Mouse (Mus musculus) midbrain, embryonic 13.5 days (tissue): Measurements from ENCODE around the gene Tbkbp1. TPM values are rescaled to one million over a fixed set of nuclear protein-coding genes. Genes with fewer than 3 reads are reported as not detected.
"Not testable (repeated sequence)": the region's sequence is repeated elsewhere in the genome, so short reads cannot be mapped to it uniquely, and the experiment has no call there.

Source experiments
- ATAC-seq: fragments of 200-750 bp; cut with Nextera tagmentation; 2 replicates; pipeline ENCODE4 v1.8.0; 2017; ENCODE audit warnings: mild to moderate bottlenecking, moderate TSS enrichment, moderate library complexity
- H3K27ac ChIP-seq: fragments of 300-500 bp; sonication (generic); 2 replicates; pipeline ENCODE4 v1.5.1; 2015; ENCODE audit warnings: inconsistent platforms, mild to moderate bottlenecking, moderate library complexity
- H3K27me3 ChIP-seq: fragments of 300-500 bp; sonication (generic); 2 replicates; pipeline ENCODE4 v1.6.1; 2015; ENCODE audit warnings: mild to moderate bottlenecking, inconsistent platforms
- H3K36me3 ChIP-seq: fragments of 300-500 bp; sonication (generic); 2 replicates; pipeline ENCODE4 v1.6.1; 2015; ENCODE audit warnings: mild to moderate bottlenecking, inconsistent platforms
- H3K4me1 ChIP-seq: fragments of 300-500 bp; sonication (generic); replicated peaks from 2 replicates; pipeline ENCODE4 v1.6.1; 2015; ENCODE audit warnings: inconsistent platforms
- H3K4me2 ChIP-seq: fragments of 300-500 bp; sonication (generic); replicated peaks from 2 replicates; pipeline ENCODE4 v1.6.1; 2015; ENCODE audit warnings: moderate library complexity, mild to moderate bottlenecking, inconsistent platforms
- H3K4me3 ChIP-seq: fragments of 300-500 bp; sonication (generic); replicated peaks from 2 replicates; pipeline ENCODE4 v1.5.1; 2015; ENCODE audit warnings: mild to moderate bottlenecking, inconsistent platforms
- H3K9ac ChIP-seq: fragments of 300-500 bp; sonication (generic); replicated peaks from 2 replicates; pipeline ENCODE4 v1.6.1; 2015; ENCODE audit warnings: mild to moderate bottlenecking, inconsistent platforms
- H3K9me3 ChIP-seq: fragments of 300-500 bp; sonication (generic); 2 replicates; pipeline ENCODE4 v1.6.1; 2016; ENCODE audit warnings: mild to moderate bottlenecking, inconsistent platforms
- WGBS: fragments of 180-500 bp; shearing (Covaris S2); methylation state at CpG from one replicate; pipeline ENCODE4 v1.1.7; 2015; 5-methylcytosine and 5-hydroxymethylcytosine counted together
- polyA plus RNA-seq: library from polyadenylated mRNA; unstranded; fragments of >200 nt; fragmentation: Nextera tagmentation; extraction: Ambion mirVana; gene quantifications from 2 replicates; pipeline ENCODE4 v1.2.1, GENCODE M21; 2015

Gene Tbkbp1
- polyA plus RNA-seq, result 5.6 and 6.7 TPM in 2 replicates

- peak; percentile 40; the same call in 1 of the 2 replicates for ATAC-seq
- H3K27ac ChIP-seq, result peak within 1 kb of the TSS; percentile 97
- 0% methylated on average over 23 of the region's 64 CpGs for WGBS
- H3K4me1 ChIP-seq, result peaks cover 37% of the 10 kb centered on the region
- peak within 1 kb of the TSS; percentile 87 for H3K9ac ChIP-seq
- peaks cover 21% of the 10 kb centered on the region for H3K27me3 ChIP-seq
- peak within 1 kb of the TSS; percentile 83 for H3K4me2 ChIP-seq
- peak within 1 kb of the TSS; percentile 75 for H3K4me3 ChIP-seq
- peaks cover 24% of the 10 kb centered on the region for H3K36me3 ChIP-seq
- no peaks in the 10 kb centered on the region for H3K9me3 ChIP-seq
Observed at GRCm38 (mm10) chr11:97151343-97151801, at the start of gene Tbkbp1. Gene Tbkbp1, minus strand, starts transcription at chr11:97151495.

GRCm38 (mm10) chr11:97199519-97199918 is 48.2 kb upstream of the Tbkbp1 start:
- H3K4me2 ChIP-seq, result no peak overlapping the region
- whole genome bisulfite sequencing, result 86% methylated on average over 6 of the region's 6 CpGs
- no peak overlapping the region for H3K27ac ChIP-seq
- H3K4me3 ChIP-seq, result no peak overlapping the region
- no peaks in the 10 kb centered on the region for H3K36me3 ChIP-seq
- no peak for ATAC-seq
- no peaks in the 10 kb centered on the region for H3K27me3 ChIP-seq
- no peaks in the 10 kb centered on the region for H3K9me3 ChIP-seq
- no peaks in the 10 kb centered on the region for H3K4me1 ChIP-seq
- no peak overlapping the region for H3K9ac ChIP-seq

GRCm38 (mm10) chr11:97198601-97199000 is 47.3 kb upstream of the Tbkbp1 start:
- Histone ChIP-seq H3K27me3 (no peaks in the 10 kb centered on the region), H3K27ac (no peak overlapping the region), H3K4me1 (no peaks in the 10 kb centered on the region), H3K9me3 (no peaks in the 10 kb centered on the region), H3K9ac (no peak overlapping the region), H3K4me3 (no peak overlapping the region), H3K4me2 (no peak overlapping the region), H3K36me3 (no peaks in the 10 kb centered on the region)
- WGBS, result 18% methylated on average over 5 of the region's 5 CpGs
- ATAC-seq, result no peak

GRCm38 (mm10) chr11:97197021-97197420 is 45.7 kb upstream of the Tbkbp1 start:
- Histone ChIP-seq H3K9me3 (no peaks in the 10 kb centered on the region), H3K9ac (no peak overlapping the region), H3K4me2 (no peak overlapping the region), H3K4me1 (no peaks in the 10 kb centered on the region), H3K27me3 (no peaks in the 10 kb centered on the region), H3K27ac (no peak overlapping the region), H3K36me3 (no peaks in the 10 kb centered on the region), H3K4me3 (no peak overlapping the region)
- ATAC-seq, result no peak
- WGBS, result 81% methylated on average over 8 of the region's 8 CpGs

- WGBS, result 63% methylated on average over 12 of the region's 12 CpGs
- no peaks in the 10 kb centered on the region for H3K9me3 ChIP-seq
- ATAC-seq, result no peak
- H3K4me2 ChIP-seq, result no peak overlapping the region
- no peaks in the 10 kb centered on the region for H3K27me3 ChIP-seq
- no peak overlapping the region for H3K9ac ChIP-seq
- H3K36me3 ChIP-seq, result no peaks in the 10 kb centered on the region
- H3K4me1 ChIP-seq, result no peaks in the 10 kb centered on the region
- H3K27ac ChIP-seq, result no peak overlapping the region
- no peak overlapping the region for H3K4me3 ChIP-seq
Observed at GRCm38 (mm10) chr11:97196541-97196940, 45.2 kb upstream of the Tbkbp1 start.

- H3K27ac ChIP-seq, result no peak overlapping the region
- peaks cover 12% of the 10 kb centered on the region for H3K4me1 ChIP-seq
- no peak overlapping the region for H3K9ac ChIP-seq
- no peaks in the 10 kb centered on the region for H3K36me3 ChIP-seq
- H3K4me3 ChIP-seq, result no peak overlapping the region
- no peak overlapping the region for H3K4me2 ChIP-seq
- no peaks in the 10 kb centered on the region for H3K9me3 ChIP-seq
- no peak for ATAC-seq
- H3K27me3 ChIP-seq, result no peaks in the 10 kb centered on the region
Observed at GRCm38 (mm10) chr11:97192621-97192951, 41.3 kb upstream of the Tbkbp1 start.

GRCm38 (mm10) chr11:97191915-97192620 is 40.8 kb upstream of the Tbkbp1 start:
- Histone ChIP-seq H3K4me2 (no peak overlapping the region), H3K9me3 (no peaks in the 10 kb centered on the region), H3K4me1 (peaks cover 12% of the 10 kb centered on the region), H3K27me3 (no peaks in the 10 kb centered on the region), H3K27ac (no peak overlapping the region), H3K9ac (no peak overlapping the region), H3K36me3 (no peaks in the 10 kb centered on the region), H3K4me3 (no peak overlapping the region)
- 85% methylated on average over 6 of the region's 6 CpGs for WGBS
- ATAC-seq, result no peak

- no peak overlapping the region for H3K4me3 ChIP-seq
- WGBS, result 92% methylated on average over 6 of the region's 6 CpGs
- peaks cover 19% of the 10 kb centered on the region for H3K4me1 ChIP-seq
- H3K36me3 ChIP-seq, result no peaks in the 10 kb centered on the region
- H3K27me3 ChIP-seq, result no peaks in the 10 kb centered on the region
- H3K27ac ChIP-seq, result no peak overlapping the region
- H3K4me2 ChIP-seq, result no peak overlapping the region
- H3K9me3 ChIP-seq, result no peaks in the 10 kb centered on the region
- H3K9ac ChIP-seq, result no peak overlapping the region
- ATAC-seq, result no peak
Observed at GRCm38 (mm10) chr11:97190992-97191391, 39.7 kb upstream of the Tbkbp1 start.

- not testable (repeated sequence) for H3K4me3 ChIP-seq, H3K9me3 ChIP-seq, H3K27ac ChIP-seq, H3K9ac ChIP-seq, H3K36me3 ChIP-seq, ATAC-seq, H3K27me3 ChIP-seq
- Histone ChIP-seq H3K4me1 (peaks cover 33% of the 10 kb centered on the region), H3K4me2 (peak overlapping the region; percentile 90; the same call in 1 of the 2 replicates)
- WGBS, result 86% methylated on average over 6 of the region's 6 CpGs
Observed at GRCm38 (mm10) chr11:97189645-97190044, 38.4 kb upstream of the Tbkbp1 start.

- H3K4me2 ChIP-seq, result peak overlapping the region; percentile 90
- peak overlapping the region; percentile 73; the same call in 1 of the 2 replicates for H3K9ac ChIP-seq
- no peak overlapping the region for H3K27ac ChIP-seq
- no peak for ATAC-seq
- no peaks in the 10 kb centered on the region for H3K9me3 ChIP-seq
- H3K4me1 ChIP-seq, result peaks cover 37% of the 10 kb centered on the region
- H3K4me3 ChIP-seq, result peak overlapping the region; percentile 95
- WGBS, result 43% methylated on average over 3 of the region's 3 CpGs
- no peaks in the 10 kb centered on the region for H3K27me3 ChIP-seq
- peaks cover 10% of the 10 kb centered on the region for H3K36me3 ChIP-seq
Observed at GRCm38 (mm10) chr11:97189231-97189630, 37.9 kb upstream of the Tbkbp1 start.

GRCm38 (mm10) chr11:97188643-97188955 is 37.3 kb upstream of the Tbkbp1 start:
- under 1% methylated on average over 15 of the region's 15 CpGs for WGBS
- Histone ChIP-seq H3K9ac (peak overlapping the region; percentile 73), H3K4me3 (peak overlapping the region; percentile 95), H3K27ac (peak overlapping the region; percentile 91), H3K9me3 (no peaks in the 10 kb centered on the region), H3K4me2 (peak overlapping the region; percentile 90), H3K27me3 (no peaks in the 10 kb centered on the region), H3K36me3 (peaks cover 15% of the 10 kb centered on the region), H3K4me1 (peaks cover 40% of the 10 kb centered on the region)
- ATAC-seq, result no peak

GRCm38 (mm10) chr11:97187764-97188642 is 36.7 kb upstream of the Tbkbp1 start, which contains the start of gene Kpnb1:
Gene Kpnb1, minus strand, starts transcription at chr11:97187881.
- Histone ChIP-seq H3K27ac (peak within 1 kb of the TSS; percentile 98), H3K27me3 (no peaks in the 10 kb centered on the region), H3K4me2 (peak within 1 kb of the TSS; percentile 90), H3K36me3 (peaks cover 21% of the 10 kb centered on the region), H3K9ac (peak within 1 kb of the TSS; percentile 89), H3K4me3 (peak within 1 kb of the TSS; percentile 95), H3K9me3 (no peaks in the 10 kb centered on the region), H3K4me1 (peaks cover 44% of the 10 kb centered on the region)
- ATAC-seq, result peak; percentile 98
- under 1% methylated on average over 87 of the region's 101 CpGs for WGBS
